Mouse (Mus musculus): ENCODE measurements around the gene Olfr1110. TPM values are rescaled to one million over a fixed set of nuclear protein-coding genes. Genes with fewer than 3 reads are reported as not detected.
"Not testable (repeated sequence)": the region's sequence is repeated elsewhere in the genome, so short reads cannot be mapped to it uniquely, and the experiment has no call there.

Olfr1110 gene
- not detected for total RNA-seq (2018; cell fraction: chromatin; rRNA removed)
- not detected for total RNA-seq (2018; cell fraction: cytosol; rRNA removed)
- total RNA-seq (2018; cell fraction: nucleus; rRNA removed), result not detected
- not detected in 3 replicates for polyA plus RNA-seq (2018)

GRCm38 (mm10) chr2:87140200-87140599 lies at the start of gene Olfr1110:
Olfr1110 (minus strand) TSS chr2:87140300.
- H3K4me3 ChIP-seq (ENCODE audit: inconsistent target), result no peak within 1 kb of the TSS
- no peaks in the 10 kb centered on the region for H3K79me2 ChIP-seq (ENCODE audit: inconsistent target)
- 80% methylated on average over 1 of the region's 1 CpGs for WGBS (ENCODE audit: missing documents)
- H3K27ac ChIP-seq, result no peak within 1 kb of the TSS
- no peaks in the 10 kb centered on the region for H3K36me3 ChIP-seq (ENCODE audit: inconsistent target)

GRCm38 (mm10) chr2:87187498-87187897 lies 47.4 kb upstream of the Olfr1110 start, which contains the start of gene Olfr1112:
Olfr1112 (plus strand) TSS chr2:87187798.
- Histone ChIP-seq H3K27ac (no peak within 1 kb of the TSS), H3K4me3 (ENCODE audit: inconsistent target) (no peak within 1 kb of the TSS), H3K79me2 (ENCODE audit: inconsistent target) (no peaks in the 10 kb centered on the region), H3K36me3 (ENCODE audit: inconsistent target) (no peaks in the 10 kb centered on the region)
- WGBS (ENCODE audit: missing documents), result 71% methylated on average over 1 of the region's 1 CpGs

- not testable (repeated sequence) for H3K36me3 ChIP-seq (ENCODE audit: inconsistent target); H3K27ac ChIP-seq; H3K79me2 ChIP-seq (ENCODE audit: inconsistent target); H3K4me3 ChIP-seq (ENCODE audit: inconsistent target)
- 58% methylated on average over 2 of the region's 2 CpGs for WGBS (ENCODE audit: missing documents)
Measured at GRCm38 (mm10) chr2:87167731-87168130, 27.6 kb upstream of the Olfr1110 start.

GRCm38 (mm10) chr2:87152524-87152923 lies 12.4 kb upstream of the Olfr1110 start, which contains the start of gene Olfr1111:
Olfr1111 (minus strand) TSS chr2:87152624.
- Histone ChIP-seq H3K36me3 (ENCODE audit: inconsistent target) (no peaks in the 10 kb centered on the region), H3K4me3 (ENCODE audit: inconsistent target) (no peak within 1 kb of the TSS), H3K27ac (no peak within 1 kb of the TSS), H3K79me2 (ENCODE audit: inconsistent target) (no peaks in the 10 kb centered on the region)

- H3K27ac ChIP-seq, result no peak within 1 kb of the TSS
- H3K4me3 ChIP-seq (ENCODE audit: inconsistent target), result no peak within 1 kb of the TSS
- no peaks in the 10 kb centered on the region for H3K79me2 ChIP-seq (ENCODE audit: inconsistent target)
- H3K36me3 ChIP-seq (ENCODE audit: inconsistent target), result no peaks in the 10 kb centered on the region
Measured at GRCm38 (mm10) chr2:87114467-87114866, 25.6 kb downstream of the Olfr1110 start, which contains the start of gene Olfr259. Olfr259 (minus strand) TSS chr2:87114567.

- WGBS (ENCODE audit: missing documents), result 59% methylated on average over 1 of the region's 1 CpGs
- Histone ChIP-seq H3K27ac (no peak within 1 kb of the TSS), H3K4me3 (ENCODE audit: inconsistent target) (no peak within 1 kb of the TSS), H3K79me2 (ENCODE audit: inconsistent target) (no peaks in the 10 kb centered on the region), H3K36me3 (ENCODE audit: inconsistent target) (no peaks in the 10 kb centered on the region)
Measured at GRCm38 (mm10) chr2:87095908-87096307, 44.2 kb downstream of the Olfr1110 start, which contains the start of gene Olfr1109. Olfr1109 (minus strand) TSS chr2:87096008.

Other genes with a start within 250 kb of the Olfr1110 start
- gene Olfr1097, start 248.1 kb downstream of the Olfr1110 start, polyA plus RNA-seq (2018), result not detected in 3 replicates
- not detected in 3 replicates for gene Olfr1098, start 215.8 kb downstream of the Olfr1110 start, polyA plus RNA-seq (2018)
- not detected in 3 replicates for gene Olfr1099, start 179.6 kb downstream of the Olfr1110 start, polyA plus RNA-seq (2018)
- not detected in 3 replicates for gene Olfr1100, start 160.3 kb downstream of the Olfr1110 start, polyA plus RNA-seq (2018)
- gene Olfr1101, start 149.1 kb downstream of the Olfr1110 start, polyA plus RNA-seq (2018), result not detected in 3 replicates
- not detected in 3 replicates for gene Olfr1102, start 141.9 kb downstream of the Olfr1110 start, polyA plus RNA-seq (2018)
- not detected in 3 replicates for gene Olfr1104, start 113.2 kb downstream of the Olfr1110 start, polyA plus RNA-seq (2018)
- gene Olfr1105, start 103.8 kb downstream of the Olfr1110 start, polyA plus RNA-seq (2018), result not detected in 3 replicates
- not detected in 3 replicates for gene Olfr1106, start 88.0 kb downstream of the Olfr1110 start, polyA plus RNA-seq (2018)
- gene Olfr1107, start 64.5 kb downstream of the Olfr1110 start, polyA plus RNA-seq (2018), result not detected in 3 replicates
- not detected in 3 replicates for gene Olfr1109, start 44.3 kb downstream of the Olfr1110 start, polyA plus RNA-seq (2018)
- gene Olfr259, start 25.7 kb downstream of the Olfr1110 start, polyA plus RNA-seq (2018), result not detected in 3 replicates
- gene Olfr1111, start 12.3 kb upstream of the Olfr1110 start, polyA plus RNA-seq (2018), result not detected in 3 replicates
- not detected in 3 replicates for gene Olfr1112, start 47.5 kb upstream of the Olfr1110 start, polyA plus RNA-seq (2018)
- not detected in 3 replicates for gene Olfr1113, start 68.7 kb upstream of the Olfr1110 start, polyA plus RNA-seq (2018)
- gene Olfr1115, start 107.7 kb upstream of the Olfr1110 start, polyA plus RNA-seq (2018), result not detected in 3 replicates
- gene Olfr1116, start 127.2 kb upstream of the Olfr1110 start, polyA plus RNA-seq (2018), result not detected in 3 replicates
- not detected in 3 replicates for gene Olfr1118, start 167.3 kb upstream of the Olfr1110 start, polyA plus RNA-seq (2018)
- not detected in 3 replicates for gene Olfr1120, start 214.5 kb upstream of the Olfr1110 start, polyA plus RNA-seq (2018)
- not detected in 3 replicates for gene Olfr1121, start 229.6 kb upstream of the Olfr1110 start, polyA plus RNA-seq (2018)
- not detected in 3 replicates for gene Olfr1122, start 245.5 kb upstream of the Olfr1110 start, polyA plus RNA-seq (2018)